Mouse (Mus musculus) neutrophil, adult 83 days (primary cell): ENCODE measurements around the gene Asb14. TPM values are rescaled to one million over a fixed set of nuclear protein-coding genes. Genes with fewer than 3 reads are reported as not detected.

Experiments
- total RNA-seq, 2 experiments: library from RNA; stranded (reverse); gene quantifications; one replicate each; pipeline ENCODE4 v1.2.4; 2023

Asb14 gene
- total RNA-seq = not detected

GRCm38 (mm10) chr14:26894392-26894791 is at the start of gene Asb14:
Asb14 (plus strand) TSS chr14:26894557.

Other genes with a start within 250 kb of the Asb14 start
- 1 to 10 TPM; 6.5 to 6.7 TPM for gene Pde12, start 224.7 kb upstream of the Asb14 start, total RNA-seq
- under 1 TPM in 1 of 2 experiments, not detected in 1; 0.04 TPM for gene Dnah12, start 201.3 kb upstream of the Asb14 start, total RNA-seq
- 10 to 100 TPM; 21.0 to 24.5 TPM for gene Appl1, start 76.7 kb downstream of the Asb14 start, total RNA-seq
- gene Hesx1, start 99.9 kb downstream of the Asb14 start, total RNA-seq = not detected
- under 1 TPM in 1 of 2 experiments, not detected in 1; 0.07 TPM for gene Il17rd, start 144.4 kb downstream of the Asb14 start, total RNA-seq
- 10 to 100 TPM; 66.5 to 77.4 TPM for gene Arhgef3, start 220.3 kb downstream of the Asb14 start, total RNA-seq